Mouse (Mus musculus) liver, embryonic 15.5 days (tissue): Measurements from ENCODE around the gene Mpig6b. TPM values are rescaled to one million over a fixed set of nuclear protein-coding genes. Genes with fewer than 3 reads are reported as not detected.

ENCODE experiments used
- ATAC-seq: fragments of 200-750 bp; cut with Nextera tagmentation; 2 replicates; pipeline ENCODE4 v1.8.0; 2017; ENCODE audit warnings: moderate number of reproducible peaks, mild to moderate bottlenecking, moderate library complexity; ENCODE audit not compliant: insufficient read depth
- H3K27ac ChIP-seq: fragments of 300-500 bp; sonication (generic); replicated peaks from 2 replicates; pipeline ENCODE4 v1.5.1; 2015; ENCODE audit warnings: mild to moderate bottlenecking, inconsistent platforms
- H3K27me3 ChIP-seq: fragments of 300-500 bp; sonication (generic); 2 replicates; pipeline ENCODE4 v1.6.1; 2015; ENCODE audit warnings: mild to moderate bottlenecking, inconsistent platforms
- H3K36me3 ChIP-seq: fragments of 300-500 bp; sonication (generic); replicated peaks from 2 replicates; pipeline ENCODE4 v1.6.1; 2015; ENCODE audit warnings: moderate library complexity, mild to moderate bottlenecking, inconsistent platforms
- H3K4me1 ChIP-seq: fragments of 300-500 bp; sonication (generic); replicated peaks from 2 replicates; pipeline ENCODE4 v1.6.1; 2015; ENCODE audit warnings: inconsistent platforms
- H3K4me2 ChIP-seq: fragments of 300-500 bp; sonication (generic); 2 replicates; pipeline ENCODE4 v1.6.1; 2015; ENCODE audit warnings: moderate library complexity, mild to moderate bottlenecking, inconsistent platforms
- H3K4me3 ChIP-seq: fragments of 300-500 bp; sonication (generic); replicated peaks from 2 replicates; pipeline ENCODE4 v1.5.1; 2015; ENCODE audit warnings: mild to moderate bottlenecking, inconsistent platforms
- H3K9ac ChIP-seq: fragments of 300-500 bp; sonication (generic); 2 replicates; pipeline ENCODE4 v1.6.1; 2015; ENCODE audit warnings: moderate library complexity, mild to moderate bottlenecking, inconsistent platforms
- H3K9me3 ChIP-seq: fragments of 300-500 bp; sonication (generic); replicated peaks from 2 replicates; pipeline ENCODE4 v1.6.1; 2016; ENCODE audit warnings: inconsistent platforms
- WGBS: fragments of 180-500 bp; shearing (Covaris S2); methylation state at CpG from one replicate; pipeline ENCODE4 v1.1.7; 2015; ENCODE audit warnings: mixed read lengths; ENCODE audit not compliant: insufficient replicate concordance; 5-methylcytosine and 5-hydroxymethylcytosine counted together
- polyA plus RNA-seq: library from polyadenylated mRNA; unstranded; fragments of >200 nt; fragmentation: Nextera tagmentation; extraction: Ambion mirVana; gene quantifications from 2 replicates; pipeline ENCODE4 v1.2.1, GENCODE M21; 2015

The Mpig6b gene
- polyA plus RNA-seq, 1 experiment from 2014 or later = 3.2 TPM

DNA sequence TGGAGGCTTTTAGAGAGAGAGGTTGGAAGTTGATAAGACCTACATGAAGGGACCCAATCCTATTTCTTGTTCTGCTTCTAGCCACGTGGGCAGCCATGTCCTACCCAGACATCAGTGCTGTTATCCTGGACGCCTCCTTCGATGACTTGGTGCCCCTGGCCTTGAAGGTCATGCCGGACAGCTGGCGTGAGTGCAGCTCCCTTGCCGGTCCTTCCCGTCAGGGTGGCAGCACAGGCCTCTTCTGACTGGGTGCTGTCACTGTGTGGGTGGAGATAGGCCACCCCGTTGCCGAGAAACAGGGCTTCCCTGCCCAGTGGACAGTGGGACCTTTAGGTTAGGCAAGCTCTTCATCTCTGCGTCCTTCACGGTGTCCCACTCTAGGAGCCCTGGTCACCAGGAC, 35.2 kb upstream of the Mpig6b start:
- H3K36me3 ChIP-seq = peaks cover 73% of the 10 kb centered on the region
- H3K4me3 ChIP-seq = no peak overlapping the region
- no peaks in the 10 kb centered on the region for H3K27me3 ChIP-seq
- no peak for ATAC-seq
- no peak overlapping the region for H3K9ac ChIP-seq
- H3K27ac ChIP-seq = no peak overlapping the region
- H3K4me2 ChIP-seq = no peak overlapping the region
- 86% methylated on average over 11 of the region's 11 CpGs for WGBS
- H3K4me1 ChIP-seq = peaks cover 55% of the 10 kb centered on the region
- H3K9me3 ChIP-seq = no peaks in the 10 kb centered on the region

DNA sequence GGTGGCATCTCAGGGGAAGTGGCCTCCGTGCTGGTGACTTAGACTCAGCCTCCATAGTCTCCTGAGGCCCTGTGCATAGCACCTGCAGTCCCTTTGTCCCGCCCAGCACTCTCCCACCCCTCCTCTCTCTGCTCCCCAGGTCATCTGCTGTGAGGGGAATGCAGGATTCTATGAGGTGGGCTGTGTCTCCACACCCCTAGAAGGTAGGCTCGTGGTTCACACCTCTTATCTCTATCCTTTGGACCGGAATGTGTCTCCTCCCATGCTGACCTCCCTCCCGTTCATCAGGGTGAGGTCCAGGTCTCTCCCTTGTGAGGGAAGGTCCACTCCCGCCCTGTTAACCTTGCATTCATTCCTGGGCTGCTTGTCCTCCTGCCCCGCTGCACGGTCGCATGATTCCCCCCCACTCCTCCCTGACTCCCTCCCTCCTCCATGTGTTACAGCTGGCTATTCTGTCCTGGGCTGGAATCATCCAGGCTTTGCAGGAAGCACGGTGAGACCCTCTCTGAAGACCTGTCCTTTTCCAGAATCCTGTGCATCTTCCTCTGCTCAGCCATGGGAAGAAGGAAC, 34.3 kb upstream of the Mpig6b start:
- no peak overlapping the region for H3K27ac ChIP-seq
- H3K9ac ChIP-seq = no peak overlapping the region
- 71% methylated on average over 10 of the region's 10 CpGs for WGBS
- H3K9me3 ChIP-seq = no peaks in the 10 kb centered on the region
- no peak overlapping the region for H3K4me3 ChIP-seq
- peaks cover 81% of the 10 kb centered on the region for H3K36me3 ChIP-seq
- peaks cover 46% of the 10 kb centered on the region for H3K4me1 ChIP-seq
- ATAC-seq = no peak
- no peaks in the 10 kb centered on the region for H3K27me3 ChIP-seq
- H3K4me2 ChIP-seq = no peak overlapping the region

DNA sequence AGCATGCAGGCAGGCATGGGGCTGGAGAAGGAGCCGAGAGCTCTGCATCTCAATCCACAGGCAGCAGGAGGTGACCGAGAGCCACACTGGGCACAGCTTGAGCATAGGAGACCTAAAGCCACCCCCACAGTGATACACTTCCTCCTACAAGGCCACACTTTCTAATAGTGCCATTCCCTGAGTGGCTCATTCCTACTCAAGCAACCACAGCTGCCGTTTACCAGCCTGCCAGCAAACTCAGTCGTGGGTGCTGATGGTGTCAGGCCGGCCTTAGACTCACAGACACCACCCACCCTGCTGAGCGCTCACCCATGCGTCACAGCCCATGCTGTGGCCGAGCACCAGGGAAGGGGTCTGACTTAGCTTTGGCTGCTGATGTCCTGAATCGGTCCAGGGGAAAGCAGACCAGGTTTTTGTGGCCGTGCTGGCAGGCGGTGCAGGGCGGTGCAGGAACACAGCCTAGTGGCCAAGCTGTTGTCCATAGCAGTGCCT, 31.2 kb upstream of the Mpig6b start:
- H3K4me1 ChIP-seq = peaks cover 26% of the 10 kb centered on the region
- H3K4me2 ChIP-seq = no peak overlapping the region
- H3K36me3 ChIP-seq = peaks cover 99% of the 10 kb centered on the region
- ATAC-seq = no peak
- no peak overlapping the region for H3K4me3 ChIP-seq
- WGBS = 82% methylated on average over 12 of the region's 12 CpGs
- H3K27me3 ChIP-seq = no peaks in the 10 kb centered on the region
- no peak overlapping the region for H3K9ac ChIP-seq
- no peak overlapping the region for H3K27ac ChIP-seq
- H3K9me3 ChIP-seq = no peaks in the 10 kb centered on the region

DNA sequence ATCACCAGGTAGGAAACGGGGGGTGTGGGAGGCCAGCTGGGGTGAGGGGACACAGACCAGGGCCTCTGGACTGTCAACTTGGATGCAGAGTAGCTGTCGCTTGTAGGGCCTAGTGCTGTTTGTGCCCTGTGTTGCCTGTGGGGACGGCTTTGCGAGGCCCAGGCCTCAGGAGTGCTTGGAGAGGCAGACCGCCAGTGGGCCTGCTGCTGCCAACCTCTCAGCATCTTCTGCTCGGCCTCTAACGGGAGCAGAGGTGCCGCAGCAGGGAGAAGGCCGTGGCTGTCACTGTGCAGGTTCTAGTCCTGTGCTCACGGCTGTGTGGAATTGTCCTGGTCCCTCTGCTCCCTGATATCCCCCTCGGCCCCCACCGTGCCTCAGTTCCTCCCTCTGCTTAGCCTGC, 30.6 kb upstream of the Mpig6b start:
- Histone ChIP-seq H3K27me3 (no peaks in the 10 kb centered on the region), H3K4me3 (no peak overlapping the region), H3K9ac (no peak overlapping the region), H3K36me3 (peaks cover 98% of the 10 kb centered on the region), H3K9me3 (no peaks in the 10 kb centered on the region), H3K27ac (no peak overlapping the region), H3K4me1 (peaks cover 23% of the 10 kb centered on the region), H3K4me2 (no peak overlapping the region)
- 87% methylated on average over 12 of the region's 12 CpGs for WGBS
- no peak for ATAC-seq

DNA sequence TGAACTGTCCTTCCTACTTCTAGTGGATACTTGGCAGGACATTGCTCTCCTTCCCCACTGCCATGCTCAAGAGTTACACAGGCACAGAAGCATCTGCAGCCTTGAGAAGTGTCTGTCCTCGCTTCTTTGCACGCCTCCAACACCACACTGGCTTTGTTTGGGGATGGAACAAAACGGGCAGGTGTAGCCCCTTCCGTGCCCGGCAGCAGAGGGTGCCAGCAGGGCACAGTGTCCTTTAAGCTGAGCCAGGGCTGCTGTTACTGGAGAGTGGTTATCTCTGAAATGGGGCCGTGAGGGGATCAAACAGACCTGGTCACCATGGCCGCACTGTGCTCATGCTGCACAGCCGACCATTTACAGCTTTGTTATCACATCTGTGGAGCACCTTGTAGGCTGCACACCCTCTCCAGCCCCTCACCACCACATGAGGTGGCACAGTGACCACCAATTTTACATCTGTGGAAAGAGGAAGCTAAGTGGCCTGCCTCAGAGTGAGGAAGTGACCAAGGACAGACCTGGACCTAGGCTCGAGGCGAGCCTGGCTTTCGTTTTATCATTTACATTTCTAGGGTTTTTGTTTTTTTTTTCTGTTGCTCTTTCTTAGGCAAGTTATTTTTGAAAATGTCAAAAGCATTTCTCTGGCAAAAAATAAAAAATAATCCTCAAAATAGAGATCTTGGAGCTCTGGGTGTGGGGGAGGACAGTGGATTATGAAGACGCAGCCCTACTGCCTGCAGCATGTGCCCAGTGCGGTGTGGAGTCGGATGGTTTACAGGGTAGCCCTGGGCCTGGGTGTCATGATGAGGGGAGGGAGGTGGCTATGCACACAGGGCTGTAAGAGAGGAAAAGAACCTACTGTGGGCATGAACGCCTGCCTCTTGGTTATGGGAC, 28.7 kb upstream of the Mpig6b start:
- H3K9me3 ChIP-seq = no peaks in the 10 kb centered on the region
- no peak overlapping the region for H3K4me3 ChIP-seq
- H3K4me2 ChIP-seq = no peak overlapping the region
- H3K27ac ChIP-seq = no peak overlapping the region
- no peak overlapping the region for H3K9ac ChIP-seq
- H3K36me3 ChIP-seq = peaks cover 91% of the 10 kb centered on the region
- ATAC-seq = no peak
- WGBS = 74% methylated on average over 15 of the region's 15 CpGs
- no peaks in the 10 kb centered on the region for H3K27me3 ChIP-seq
- H3K4me1 ChIP-seq = peaks cover 31% of the 10 kb centered on the region

DNA sequence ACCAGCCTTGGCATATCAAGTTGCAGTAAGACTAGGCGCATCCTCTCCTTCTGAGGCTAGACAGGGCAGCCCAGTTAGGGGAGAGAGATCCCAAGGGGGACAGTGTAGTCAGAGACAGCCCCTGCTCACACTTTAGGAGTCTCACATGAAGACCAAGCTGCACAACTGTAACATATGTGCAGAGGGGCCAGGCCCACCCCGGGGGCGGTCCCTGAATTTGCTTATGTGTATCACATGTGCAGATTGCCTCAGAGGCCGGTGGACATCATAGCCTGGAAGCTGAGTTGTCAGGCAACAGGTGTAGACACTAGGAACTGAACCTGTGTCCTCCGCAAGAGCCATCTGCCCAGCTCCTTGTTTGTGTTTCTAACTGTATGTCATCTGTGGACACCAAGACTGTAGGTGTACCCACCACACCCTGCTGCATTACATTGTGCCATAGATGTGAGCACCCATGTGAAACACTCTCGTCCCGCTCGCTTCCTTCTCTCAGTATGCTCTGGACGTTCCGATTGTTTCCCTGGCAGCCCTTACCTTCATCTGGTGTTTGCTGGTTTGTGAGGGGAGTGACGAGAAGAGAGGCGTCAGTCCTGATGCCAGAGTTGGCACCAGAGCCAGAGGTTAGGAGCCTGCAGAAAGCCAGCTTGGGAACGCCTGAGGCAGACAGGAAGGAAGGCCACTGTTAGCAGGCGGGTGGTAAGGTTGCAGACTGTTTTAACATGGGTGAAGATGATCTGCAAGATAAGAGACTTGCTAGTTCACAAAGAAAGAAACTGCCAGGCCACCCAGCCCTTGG, 26.6 kb upstream of the Mpig6b start:
- H3K9ac ChIP-seq = no peak overlapping the region
- H3K27me3 ChIP-seq = no peaks in the 10 kb centered on the region
- no peak overlapping the region for H3K4me3 ChIP-seq
- H3K9me3 ChIP-seq = no peaks in the 10 kb centered on the region
- peaks cover 40% of the 10 kb centered on the region for H3K4me1 ChIP-seq
- no peak overlapping the region for H3K4me2 ChIP-seq
- no peak overlapping the region for H3K27ac ChIP-seq
- 82% methylated on average over 14 of the region's 14 CpGs for WGBS
- H3K36me3 ChIP-seq = peaks cover 70% of the 10 kb centered on the region
- ATAC-seq = no peak

DNA sequence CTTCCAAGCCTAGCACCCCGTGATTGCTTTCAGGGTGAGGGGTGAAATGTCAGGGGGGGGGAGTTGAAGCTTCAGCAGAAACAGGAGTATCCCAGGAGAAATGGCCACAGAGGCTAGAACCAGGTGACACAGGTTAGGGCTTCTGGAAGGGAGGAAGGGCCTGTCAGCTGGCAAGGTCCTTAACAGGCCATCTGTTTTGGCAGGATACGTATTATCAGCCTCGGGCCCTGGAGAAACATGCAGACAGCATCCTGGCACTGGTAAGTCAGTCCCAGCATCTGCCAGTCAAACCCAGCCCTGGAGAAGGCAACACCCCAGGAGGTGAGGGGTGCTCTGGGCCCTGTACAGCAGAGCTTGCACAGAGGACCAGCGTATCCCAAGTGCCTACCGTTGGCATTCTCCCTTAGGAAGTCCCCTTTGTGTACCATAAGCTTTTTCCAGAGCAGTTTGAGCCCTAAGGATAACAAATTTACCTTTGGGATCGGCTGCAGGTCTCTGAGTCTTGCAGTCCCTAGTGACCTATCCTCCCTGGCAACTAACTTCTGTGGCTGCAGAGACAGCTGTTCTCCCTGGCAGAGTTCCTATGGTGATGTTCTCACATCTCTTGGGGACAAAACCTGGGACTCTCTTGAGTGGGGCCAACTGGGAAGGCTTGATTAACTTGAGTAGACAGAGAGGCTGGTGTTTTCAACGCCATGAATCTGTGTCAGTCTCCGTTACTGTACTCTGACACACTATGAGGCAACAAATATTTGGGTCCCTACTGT, 24.4 kb upstream of the Mpig6b start:
- no peaks in the 10 kb centered on the region for H3K9me3 ChIP-seq
- H3K9ac ChIP-seq = peak overlapping the region; percentile 92
- WGBS = 54% methylated on average over 8 of the region's 8 CpGs
- H3K36me3 ChIP-seq = peaks cover 48% of the 10 kb centered on the region
- H3K4me3 ChIP-seq = peak overlapping the region; percentile 79
- H3K4me2 ChIP-seq = peak overlapping the region; percentile 83
- no peaks in the 10 kb centered on the region for H3K27me3 ChIP-seq
- peak overlapping the region; percentile 97 for H3K27ac ChIP-seq
- peak; percentile 43 for ATAC-seq
- H3K4me1 ChIP-seq = peaks cover 45% of the 10 kb centered on the region

DNA sequence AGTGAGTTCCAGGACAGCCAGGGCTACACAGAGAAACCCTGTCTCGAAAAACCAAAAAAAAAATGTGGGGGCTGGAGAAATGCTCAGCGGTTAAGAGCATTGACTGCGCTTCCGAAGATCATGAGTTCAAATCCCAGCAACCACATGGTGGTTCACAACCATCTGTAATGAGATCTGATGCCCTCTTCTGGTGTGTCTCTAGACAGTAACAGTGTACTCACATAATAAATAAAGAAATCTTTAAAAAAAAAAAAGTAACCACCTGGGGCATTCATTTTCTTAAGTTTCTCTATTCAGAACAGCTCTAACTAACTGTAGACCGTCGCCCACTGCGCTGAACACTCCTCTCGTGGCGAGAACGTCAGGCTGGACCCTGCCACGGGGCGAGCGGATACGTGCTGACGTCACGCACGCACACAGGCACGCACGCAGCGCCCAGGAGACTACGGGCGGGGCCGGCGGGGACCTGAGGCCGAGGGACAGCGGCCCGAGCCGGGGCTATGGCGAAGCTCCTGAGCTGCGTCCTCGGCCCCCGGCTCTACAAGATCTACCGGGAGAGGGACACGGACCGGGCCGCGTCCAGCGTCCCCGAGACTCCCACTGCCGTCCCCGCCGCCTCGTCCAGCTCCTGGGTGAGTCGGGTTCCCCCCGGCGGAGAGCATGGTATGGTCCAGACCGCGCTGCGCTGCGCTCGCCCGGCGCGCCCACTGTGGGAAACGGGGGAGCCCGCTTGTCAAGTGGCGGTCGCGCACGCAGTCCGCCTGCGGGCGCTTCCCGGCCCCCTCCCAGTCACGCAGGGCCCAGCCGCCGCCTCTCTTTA, 23.1 kb upstream of the Mpig6b start, which contains the start of gene Abhd16a:
TSS of gene Abhd16a (plus strand) at position 439 of the 820 bp plus-strand sequence.
- Histone ChIP-seq H3K36me3 (peaks cover 35% of the 10 kb centered on the region), H3K9ac (peak within 1 kb of the TSS; percentile 92), H3K4me1 (peaks cover 48% of the 10 kb centered on the region), H3K4me3 (peak within 1 kb of the TSS; percentile 79), H3K9me3 (no peaks in the 10 kb centered on the region), H3K27ac (peak within 1 kb of the TSS; percentile 97), H3K27me3 (no peaks in the 10 kb centered on the region), H3K4me2 (peak within 1 kb of the TSS; percentile 83)
- WGBS = 2% methylated on average over 67 of the region's 67 CpGs
- peak; percentile 97 for ATAC-seq

DNA sequence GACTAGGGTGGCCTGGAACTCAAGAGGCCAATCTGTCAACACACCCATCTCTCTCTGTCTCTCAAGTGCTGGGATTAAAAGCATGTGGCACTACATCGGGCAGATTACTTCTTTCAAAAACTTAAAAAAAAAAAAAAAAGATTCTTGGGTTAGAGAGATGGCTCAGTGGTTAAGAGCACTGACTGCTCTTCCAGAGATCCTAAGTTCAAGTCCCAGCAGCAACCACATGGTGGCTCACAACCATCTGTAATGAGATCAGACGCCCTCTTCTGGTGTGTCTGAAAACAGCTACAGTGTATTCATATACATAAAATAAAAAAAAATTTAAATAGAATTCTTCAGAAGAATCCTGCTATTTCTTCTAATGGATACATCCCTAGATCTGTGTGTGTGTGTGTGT, 22.2 kb upstream of the Mpig6b start:
- H3K4me2 ChIP-seq = no peak overlapping the region
- peaks cover 48% of the 10 kb centered on the region for H3K4me1 ChIP-seq
- ATAC-seq = no peak
- no peak overlapping the region for H3K4me3 ChIP-seq
- no peaks in the 10 kb centered on the region for H3K27me3 ChIP-seq
- peaks cover 26% of the 10 kb centered on the region for H3K36me3 ChIP-seq
- H3K9ac ChIP-seq = no peak overlapping the region
- no peaks in the 10 kb centered on the region for H3K9me3 ChIP-seq
- 34% methylated on average over 2 of the region's 2 CpGs for WGBS
- no peak overlapping the region for H3K27ac ChIP-seq
